Mouse (Mus musculus) neural tube, embryonic 14.5 days (tissue): ENCODE measurements around the gene Slc44a3. TPM values are rescaled to one million over a fixed set of nuclear protein-coding genes. Genes with fewer than 3 reads are reported as not detected.

Source experiments
- ATAC-seq: fragments of 200-750 bp; cut with Nextera tagmentation; 2 replicates; pipeline ENCODE4 v1.8.0; 2017; ENCODE audit warnings: low read depth, mild to moderate bottlenecking, moderate TSS enrichment, moderate library complexity
- H3K27ac ChIP-seq: fragments of 300-500 bp; sonication (generic); 2 replicates; pipeline ENCODE4 v1.5.1; 2014; ENCODE audit warnings: low read depth, mild to moderate bottlenecking, control low read depth, low read length, moderate library complexity, mixed read lengths
- H3K27me3 ChIP-seq: fragments of 300-500 bp; sonication (generic); 2 replicates; pipeline ENCODE4 v1.6.1; 2014; ENCODE audit warnings: low read length; ENCODE audit not compliant: control insufficient read depth, insufficient read depth
- H3K36me3 ChIP-seq: fragments of 300-500 bp; sonication (generic); 2 replicates; pipeline ENCODE4 v1.6.1; 2014; ENCODE audit warnings: low read length, mixed read lengths; ENCODE audit not compliant: control insufficient read depth, insufficient read depth
- H3K4me1 ChIP-seq: fragments of 300-500 bp; sonication (generic); 2 replicates; pipeline ENCODE4 v1.6.1; 2014; ENCODE audit warnings: low read length; ENCODE audit not compliant: control insufficient read depth, insufficient read depth
- H3K4me2 ChIP-seq: fragments of 300-500 bp; sonication (generic); 2 replicates; pipeline ENCODE4 v1.6.1; 2014; ENCODE audit warnings: mild to moderate bottlenecking, low read depth, low read length, control low read depth
- H3K4me3 ChIP-seq: fragments of 300-500 bp; sonication (generic); 2 replicates; pipeline ENCODE4 v1.5.1; 2014; ENCODE audit warnings: low read depth, low read length, control low read depth, mixed read lengths
- H3K9ac ChIP-seq: fragments of 300-500 bp; sonication (generic); replicated peaks from 2 replicates; pipeline ENCODE4 v1.6.1; 2014; ENCODE audit warnings: low read depth, mild to moderate bottlenecking, control low read depth, low read length, mixed read lengths
- H3K9me3 ChIP-seq: fragments of 300-500 bp; sonication (generic); 2 replicates; pipeline ENCODE4 v1.6.1; 2016; ENCODE audit warnings: low read length; ENCODE audit not compliant: control insufficient read depth
- WGBS: fragments of 180-500 bp; shearing (Covaris S2); extraction: QIAGEN DNeasy Blood & Tissue Kit; methylation state at CpG from one replicate; pipeline ENCODE4 v1.1.7; 2014; 5-methylcytosine and 5-hydroxymethylcytosine counted together
- polyA plus RNA-seq: library from polyadenylated mRNA; unstranded; fragments of >200 nt; fragmentation: Nextera tagmentation; extraction: Ambion mirVana; gene quantifications from 2 replicates; pipeline ENCODE4 v1.2.1, GENCODE M21; 2014

The Slc44a3 gene
- polyA plus RNA-seq, 1 experiment from 2014 or later: 1.5 TPM

GRCm38 (mm10) chr3:121425861-121426620, 106.2 kb downstream of the Slc44a3 start, which contains the start of gene Cnn3:
Gene Cnn3, plus strand, starts transcription at chr3:121426497.
- WGBS: 1% methylated on average over 65 of the region's 66 CpGs
- Histone ChIP-seq H3K9me3 (no peaks in the 10 kb centered on the region), H3K27ac (peak within 1 kb of the TSS; percentile 96), H3K36me3 (no peaks in the 10 kb centered on the region), H3K9ac (peak within 1 kb of the TSS; percentile 98), H3K4me1 (peaks cover 33% of the 10 kb centered on the region), H3K4me3 (peak within 1 kb of the TSS; percentile 88), H3K27me3 (no peaks in the 10 kb centered on the region), H3K4me2 (peak within 1 kb of the TSS; percentile 86)
- peak; percentile 91 for ATAC-seq

DNA sequence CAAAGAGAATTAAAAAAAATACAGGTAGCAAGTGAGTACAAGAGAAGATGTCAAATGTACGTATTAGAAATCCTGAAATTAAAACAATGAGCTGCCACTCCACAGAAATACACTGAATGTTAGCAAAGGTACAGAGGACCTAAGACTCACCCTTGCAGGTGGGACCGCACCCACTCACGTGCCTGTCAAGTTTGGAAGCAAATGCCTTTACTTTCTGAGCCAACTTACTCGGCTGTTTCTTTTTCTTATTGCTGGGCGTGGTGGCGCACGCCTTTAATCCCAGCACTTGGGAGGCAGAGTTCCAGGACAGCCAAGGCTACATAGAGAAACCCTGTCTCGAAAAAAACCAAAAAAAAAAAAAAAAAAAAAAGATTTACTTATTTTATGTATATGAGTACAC, 109.8 kb downstream of the Slc44a3 start:
- Histone ChIP-seq H3K9ac (no peak overlapping the region), H3K4me3 (no peak overlapping the region), H3K4me1 (0 out of 2 replicates have a peak, but pooled peaks cover 4% of the 10 kb centered on the region), H3K27ac (no peak overlapping the region), H3K36me3 (no peaks in the 10 kb centered on the region), H3K9me3 (no peaks in the 10 kb centered on the region), H3K4me2 (no peak overlapping the region), H3K27me3 (no peaks in the 10 kb centered on the region)
- WGBS: 81% methylated on average over 8 of the region's 8 CpGs
- no peak for ATAC-seq

GRCm38 (mm10) chr3:121418850-121419435, 113.3 kb downstream of the Slc44a3 start:
- Histone ChIP-seq H3K27ac (no peak overlapping the region), H3K9ac (no peak overlapping the region), H3K4me3 (no peak overlapping the region), H3K36me3 (no peaks in the 10 kb centered on the region), H3K27me3 (no peaks in the 10 kb centered on the region), H3K4me2 (no peak overlapping the region), H3K9me3 (no peaks in the 10 kb centered on the region), H3K4me1 (no peaks in the 10 kb centered on the region)
- ATAC-seq: no peak
- WGBS: 61% methylated on average over 9 of the region's 9 CpGs

GRCm38 (mm10) chr3:121418251-121418601, 114.0 kb downstream of the Slc44a3 start:
- Histone ChIP-seq H3K4me3 (no peak overlapping the region), H3K36me3 (no peaks in the 10 kb centered on the region), H3K9ac (no peak overlapping the region), H3K9me3 (no peaks in the 10 kb centered on the region), H3K27me3 (no peaks in the 10 kb centered on the region), H3K4me2 (no peak overlapping the region), H3K27ac (no peak overlapping the region), H3K4me1 (no peaks in the 10 kb centered on the region)
- ATAC-seq: no peak
- WGBS: 23% methylated on average over 6 of the region's 6 CpGs

DNA sequence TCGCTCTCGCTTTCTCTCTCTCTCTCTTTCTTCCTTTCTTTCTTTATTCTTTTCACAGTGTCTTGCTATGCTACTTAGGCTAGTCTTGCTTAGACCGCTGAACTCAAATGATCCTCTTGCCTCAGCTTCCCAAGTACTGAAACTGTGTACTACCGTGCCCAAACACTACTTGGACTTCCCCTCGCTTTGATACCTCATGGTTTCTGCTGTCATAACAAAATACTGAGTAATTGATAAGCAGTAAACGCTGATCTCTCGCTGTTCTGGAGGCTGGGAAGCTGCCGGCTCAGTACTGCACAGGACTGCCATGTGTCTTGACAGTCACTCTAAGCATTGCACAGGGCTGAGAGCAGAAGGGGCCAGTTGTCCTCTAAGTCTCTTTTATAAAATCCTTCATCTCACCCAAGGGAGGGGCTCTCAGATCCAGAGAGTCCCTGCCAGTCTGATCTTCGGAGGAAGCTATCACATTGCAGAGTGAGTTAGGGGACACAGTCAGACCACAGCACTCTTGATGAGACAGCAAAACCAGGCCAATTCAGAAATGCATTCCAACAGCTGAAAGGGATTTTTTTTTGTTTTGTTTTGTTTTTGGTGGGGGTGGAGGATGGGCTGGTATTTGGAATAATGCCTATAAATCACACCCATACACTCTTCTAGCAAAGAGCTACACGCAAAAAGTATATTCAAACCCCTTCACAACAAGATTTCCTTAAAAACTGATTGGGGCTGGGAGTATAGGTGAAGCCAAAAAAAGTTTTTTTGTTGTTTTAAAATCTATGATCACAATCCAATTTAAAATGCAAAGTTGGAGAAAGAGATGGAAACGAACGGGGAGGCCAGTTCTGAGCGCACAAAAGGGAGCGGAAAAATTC, 114.6 kb downstream of the Slc44a3 start:
- Histone ChIP-seq H3K36me3 (no peaks in the 10 kb centered on the region), H3K27ac (no peak overlapping the region), H3K27me3 (no peaks in the 10 kb centered on the region), H3K4me3 (no peak overlapping the region), H3K9me3 (no peaks in the 10 kb centered on the region), H3K9ac (no peak overlapping the region), H3K4me2 (no peak overlapping the region), H3K4me1 (no peaks in the 10 kb centered on the region)
- 51% methylated on average over 14 of the region's 14 CpGs for WGBS
- ATAC-seq: no peak

GRCm38 (mm10) chr3:121416171-121417154, 115.7 kb downstream of the Slc44a3 start:
- ATAC-seq: no peak
- Histone ChIP-seq H3K4me1 (no peaks in the 10 kb centered on the region), H3K27me3 (no peaks in the 10 kb centered on the region), H3K4me2 (no peak overlapping the region), H3K9ac (no peak overlapping the region), H3K4me3 (no peak overlapping the region), H3K9me3 (no peaks in the 10 kb centered on the region), H3K36me3 (no peaks in the 10 kb centered on the region), H3K27ac (no peak overlapping the region)
- 68% methylated on average over 5 of the region's 5 CpGs for WGBS

GRCm38 (mm10) chr3:121411450-121411849, 120.8 kb downstream of the Slc44a3 start:
- Histone ChIP-seq H3K4me2 (no peak overlapping the region), H3K4me3 (no peak overlapping the region), H3K27me3 (no peaks in the 10 kb centered on the region), H3K9ac (no peak overlapping the region), H3K36me3 (no peaks in the 10 kb centered on the region), H3K4me1 (no peaks in the 10 kb centered on the region), H3K9me3 (no peaks in the 10 kb centered on the region), H3K27ac (no peak overlapping the region)
- no peak for ATAC-seq
- 42% methylated on average over 6 of the region's 6 CpGs for WGBS
